Mouse (Mus musculus): ENCODE measurements around the gene Lonrf2.

Lonrf2 gene

GRCm38 (mm10) chr1:38836477-38836872, at the start of gene Lonrf2:
Gene Lonrf2, minus strand, starts transcription at chr1:38836711.
- DNase-seq (ENCODE audit: low read depth in 1 of 2, low spot score in 2 of 2), result no peak

- peak in 1 of 2 experiments; percentile 7 for DNase-seq (ENCODE audit: low read depth in 1 of 2, low spot score in 2 of 2)
Measured at GRCm38 (mm10) chr1:38885956-38886355, 49.4 kb upstream of the Lonrf2 start.

DNA sequence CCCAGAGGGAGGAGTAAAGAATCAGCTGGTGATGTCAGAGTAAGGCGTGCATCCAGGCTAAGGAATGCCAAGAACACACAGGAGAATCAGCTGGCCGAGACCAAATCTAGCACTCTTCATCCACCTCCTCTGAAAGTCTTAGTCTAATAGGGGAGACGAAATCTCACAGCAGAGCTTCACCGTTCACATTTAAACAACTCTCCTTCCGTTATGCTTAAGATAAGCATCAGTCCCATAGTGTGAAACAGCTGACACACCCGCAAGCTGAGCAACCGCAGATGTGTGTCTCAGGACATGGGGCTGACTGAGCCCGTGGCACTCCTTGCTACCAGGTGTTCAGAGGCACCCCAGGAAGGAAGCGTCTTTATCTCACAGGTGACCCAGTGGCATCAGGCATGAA, 47.3 kb upstream of the Lonrf2 start:
- DNase-seq (ENCODE audit: low read depth in 1 of 2, low spot score in 2 of 2), result no peak

GRCm38 (mm10) chr1:38882746-38883145, 46.2 kb upstream of the Lonrf2 start:
- DNase-seq (ENCODE audit: low read depth in 1 of 2, low spot score in 2 of 2), result no peak

GRCm38 (mm10) chr1:38881366-38881765, 44.9 kb upstream of the Lonrf2 start:
- no peak for DNase-seq (ENCODE audit: low read depth in 1 of 2, low spot score in 2 of 2)

- DNase-seq (ENCODE audit: low read depth in 1 of 2, low spot score in 2 of 2), result no peak
Measured at GRCm38 (mm10) chr1:38876671-38877382, 40.3 kb upstream of the Lonrf2 start.

GRCm38 (mm10) chr1:38873911-38874310, 37.4 kb upstream of the Lonrf2 start:
- DNase-seq (ENCODE audit: low read depth in 1 of 2, low spot score in 2 of 2), result no peak

GRCm38 (mm10) chr1:38871834-38872233, 35.3 kb upstream of the Lonrf2 start:
- no peak for DNase-seq (ENCODE audit: low read depth in 1 of 2, low spot score in 2 of 2)

- no peak for DNase-seq (ENCODE audit: low read depth in 1 of 2, low spot score in 2 of 2)
Measured at GRCm38 (mm10) chr1:38869398-38870195, 33.1 kb upstream of the Lonrf2 start.

- no peak for DNase-seq (ENCODE audit: low read depth in 1 of 2, low spot score in 2 of 2)
Measured at GRCm38 (mm10) chr1:38866242-38866641, 29.7 kb upstream of the Lonrf2 start.

DNA sequence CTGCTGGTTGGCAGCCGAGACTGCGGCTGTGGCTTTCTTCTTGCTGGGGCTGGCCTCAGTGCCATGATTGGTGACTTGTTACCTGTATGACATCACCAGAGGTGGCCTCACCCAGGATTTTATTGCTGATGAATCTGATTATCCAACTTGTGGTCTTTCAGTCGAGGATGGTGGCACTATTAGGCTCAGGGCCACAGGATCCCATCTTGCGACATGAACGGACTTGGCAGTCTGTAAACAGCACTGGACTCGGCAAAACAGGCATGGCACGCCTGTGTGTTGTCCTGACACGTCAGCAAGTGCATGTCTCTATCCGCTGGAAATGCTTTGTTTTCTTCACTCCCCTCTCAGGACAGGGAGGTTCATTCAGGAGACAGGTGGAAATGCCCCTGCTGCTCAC, 27.8 kb upstream of the Lonrf2 start:
- DNase-seq (ENCODE audit: low read depth in 1 of 2, low spot score in 2 of 2), result no peak

GRCm38 (mm10) chr1:38862213-38862612, 25.7 kb upstream of the Lonrf2 start:
- no peak for DNase-seq (ENCODE audit: low read depth in 1 of 2, low spot score in 2 of 2)

- no peak for DNase-seq (ENCODE audit: low read depth in 1 of 2, low spot score in 2 of 2)
Measured at GRCm38 (mm10) chr1:38860867-38861524, 24.5 kb upstream of the Lonrf2 start.

DNA sequence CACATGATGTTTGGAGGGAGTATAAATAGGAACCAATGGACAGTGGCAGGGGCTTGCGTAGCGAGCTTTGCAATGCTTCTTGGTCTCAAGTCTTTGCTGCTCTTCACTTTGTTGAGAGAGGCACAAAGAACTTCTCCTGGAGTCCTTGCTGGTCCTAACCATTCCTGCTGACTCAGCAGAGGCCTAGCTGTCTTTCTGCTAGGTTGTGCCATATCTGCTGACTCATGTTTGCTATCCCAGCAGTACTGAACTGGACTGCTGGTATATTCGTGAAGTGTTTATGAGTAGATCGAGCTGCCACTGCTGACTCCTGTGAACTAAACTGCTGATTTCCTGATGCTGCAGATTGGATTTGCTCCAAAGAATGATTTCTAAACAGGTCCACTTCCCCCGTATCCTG, 23.7 kb upstream of the Lonrf2 start:
- no peak for DNase-seq (ENCODE audit: low read depth in 1 of 2, low spot score in 2 of 2)

- no peak for DNase-seq (ENCODE audit: low read depth in 1 of 2, low spot score in 2 of 2)
Measured at GRCm38 (mm10) chr1:38856196-38856595, 19.7 kb upstream of the Lonrf2 start.

DNA sequence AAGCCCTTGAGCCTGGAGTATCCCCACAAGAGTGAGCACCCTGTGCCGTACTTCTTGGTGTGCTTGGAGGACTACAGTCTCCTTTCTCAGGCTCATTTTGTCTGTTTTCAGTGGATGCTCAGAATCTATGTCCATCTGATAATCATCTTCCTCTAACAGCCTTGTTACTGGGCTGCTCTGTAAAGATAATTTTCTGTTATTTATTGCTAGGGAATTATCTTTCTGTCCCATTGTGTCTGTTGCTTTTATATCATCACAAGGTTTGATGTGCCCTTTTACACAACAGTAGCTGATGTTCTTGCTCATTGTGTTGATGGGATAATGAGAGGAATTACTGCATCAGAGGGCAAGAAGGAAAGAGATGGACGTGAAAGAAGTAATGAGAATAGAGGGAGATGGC, 15.7 kb upstream of the Lonrf2 start:
- DNase-seq (ENCODE audit: low read depth in 1 of 2, low spot score in 2 of 2), result no peak

DNA sequence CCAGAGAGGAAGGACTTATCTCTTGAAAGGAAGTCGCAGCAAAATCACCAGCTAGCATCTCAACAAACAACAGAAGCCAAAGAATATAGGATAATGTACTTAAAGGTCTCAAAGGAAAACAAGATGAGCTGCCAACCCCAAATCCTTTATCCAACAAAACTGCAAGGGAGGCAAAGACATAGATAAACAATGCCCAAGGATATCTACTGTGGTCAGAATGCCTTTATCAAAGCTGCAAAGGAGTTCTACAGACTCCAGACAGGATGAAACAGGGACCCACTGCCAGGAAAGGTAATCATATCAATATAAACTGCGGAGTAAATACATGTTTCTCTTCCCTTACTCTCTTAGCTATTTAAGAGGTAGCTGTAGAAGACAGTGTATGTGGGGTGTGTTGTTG, 14.1 kb upstream of the Lonrf2 start:
- no peak for DNase-seq (ENCODE audit: low read depth in 1 of 2, low spot score in 2 of 2)

- DNase-seq (ENCODE audit: low read depth in 1 of 2, low spot score in 2 of 2), result no peak
Measured at GRCm38 (mm10) chr1:38848451-38849289, 12.2 kb upstream of the Lonrf2 start.

DNA sequence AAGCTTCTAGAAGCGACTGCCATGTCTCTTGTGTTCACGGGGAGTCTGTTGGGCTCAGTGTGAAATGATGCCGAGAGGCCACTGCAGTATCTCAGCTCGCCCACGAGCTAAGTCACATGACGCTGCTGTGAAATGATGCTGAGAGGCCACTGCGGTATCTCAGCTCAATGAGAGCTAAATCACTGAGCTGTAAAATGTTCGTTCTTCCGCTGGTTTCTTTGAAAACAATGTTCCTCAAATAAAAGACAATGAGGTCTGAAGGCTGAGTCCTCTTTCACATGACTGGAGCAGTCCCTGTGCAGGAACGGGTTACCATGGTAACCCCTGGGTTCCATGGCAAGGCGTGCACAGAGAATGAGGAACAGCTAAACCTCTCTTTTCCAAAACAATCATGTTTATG, 11.5 kb upstream of the Lonrf2 start:
- DNase-seq (ENCODE audit: low read depth in 1 of 2, low spot score in 2 of 2), result no peak

DNA sequence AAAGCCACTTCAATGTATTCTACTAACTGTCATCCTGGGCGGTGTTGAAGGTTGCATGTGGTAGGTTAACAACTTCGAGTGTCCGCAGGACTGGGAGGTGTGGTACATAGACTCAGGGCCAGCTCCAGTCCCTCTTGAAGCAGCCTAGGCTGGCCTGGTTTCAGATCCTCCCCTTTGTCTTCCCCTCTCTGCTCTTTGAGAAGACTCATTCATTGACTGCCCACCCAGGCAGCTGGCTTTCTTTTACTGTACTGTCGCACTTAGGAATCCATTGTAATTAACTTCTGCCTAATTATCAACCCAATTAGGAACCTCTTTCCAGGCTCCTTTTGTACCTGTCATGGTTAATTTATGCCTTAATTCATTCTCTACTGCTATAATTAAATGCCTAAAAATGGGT, 6.8 kb upstream of the Lonrf2 start:
- DNase-seq (ENCODE audit: low read depth in 1 of 2, low spot score in 2 of 2), result no peak

GRCm38 (mm10) chr1:38842861-38843260, 6.3 kb upstream of the Lonrf2 start:
- DNase-seq (ENCODE audit: low read depth in 1 of 2, low spot score in 2 of 2), result no peak

Data from monocyte, adult 2 months (primary cell).